ENCODE assay signal across 7 mouse cellular contexts in genomic region chr16:37916138-37916817, GRCm38 (mm10). TPM values are rescaled to one million over a fixed set of nuclear protein-coding genes. Genes with fewer than 3 reads are reported as not detected.
DNase-seq lines count a peak whose midpoint lies in the region; ATAC-seq lines count a peak whose summit lies in the region.

Gene Gpr156 (plus strand): TSS chr16:37916496.

- H3K4me1 ChIP-seq in hindbrain, embryonic 13.5 days (replicated peaks): peaks cover 18% of the 10 kb centered on the region
- peaks cover 20% of the 10 kb centered on the region for H3K4me1 ChIP-seq in limb, embryonic 10.5 days
- H3K4me1 ChIP-seq in midbrain, embryonic 10.5 days: peaks cover 19% of the 10 kb centered on the region
- no peaks in the 10 kb centered on the region for H3K4me1 ChIP-seq in stomach, embryonic 14.5 days (ENCODE audit: control insufficient read depth, insufficient read depth, low read length)

- H3K4me3 ChIP-seq in hindbrain, embryonic 13.5 days: peak within 1 kb of the TSS; percentile 57
- H3K4me3 ChIP-seq in limb, embryonic 10.5 days: peak within 1 kb of the TSS; percentile 61
- H3K4me3 ChIP-seq in midbrain, embryonic 10.5 days: peak within 1 kb of the TSS; percentile 60
- H3K4me3 ChIP-seq in stomach, embryonic 14.5 days (ENCODE audit: low read depth, low read length): peak within 1 kb of the TSS; percentile 54

- peak; percentile 70 for DNase-seq in adrenal gland, postnatal 10 days
- DNase-seq in cerebellum, adult 8-10 months: peak; percentile 20
- peak; percentile 49 for DNase-seq in forelimb bud, embryonic 11.5 days (ENCODE audit: low read depth, low spot score)
- peak; percentile 72 for DNase-seq in limb, embryonic 10.5 days (ENCODE audit: low spot score)
- peak; percentile 71 for DNase-seq in midbrain, embryonic 10.5 days (ENCODE audit: low spot score)

- no peaks in the 10 kb centered on the region for H3K36me3 ChIP-seq in hindbrain, embryonic 13.5 days
- H3K36me3 ChIP-seq in limb, embryonic 10.5 days: no peaks in the 10 kb centered on the region
- H3K36me3 ChIP-seq in midbrain, embryonic 10.5 days: no peaks in the 10 kb centered on the region
- H3K36me3 ChIP-seq in stomach, embryonic 14.5 days (ENCODE audit: control insufficient read depth, insufficient read depth, low read length): no peaks in the 10 kb centered on the region

- peak within 1 kb of the TSS; percentile 79 for H3K9ac ChIP-seq in hindbrain, embryonic 13.5 days
- peak within 1 kb of the TSS; percentile 38; the same call in 1 of the 2 replicates for H3K9ac ChIP-seq in stomach, embryonic 14.5 days (replicated peaks; ENCODE audit: low read depth, low read length)

- no peaks in the 10 kb centered on the region for H3K9me3 ChIP-seq in hindbrain, embryonic 13.5 days
- no peaks in the 10 kb centered on the region for H3K9me3 ChIP-seq in limb, embryonic 10.5 days (replicated peaks)
- H3K9me3 ChIP-seq in midbrain, embryonic 10.5 days (replicated peaks): no peaks in the 10 kb centered on the region
- no peaks in the 10 kb centered on the region for H3K9me3 ChIP-seq in stomach, embryonic 14.5 days (ENCODE audit: control insufficient read depth, low read depth, low read length)

- 0 out of 2 replicates have a peak within 1 kb of the TSS, but pooled peaks have one; percentile 35 for H3K27ac ChIP-seq in hindbrain, embryonic 13.5 days
- H3K27ac ChIP-seq in limb, embryonic 10.5 days: peak within 1 kb of the TSS; percentile 80
- peak within 1 kb of the TSS; percentile 79 for H3K27ac ChIP-seq in midbrain, embryonic 10.5 days (replicated peaks)
- H3K27ac ChIP-seq in stomach, embryonic 14.5 days (ENCODE audit: low read length): no peak within 1 kb of the TSS

- WGBS in hindbrain, embryonic 13.5 days: 2% methylated on average over 52 of the region's 53 CpGs
- WGBS in limb, embryonic 10.5 days: 3% methylated on average over 52 of the region's 53 CpGs
- WGBS in midbrain, embryonic 10.5 days: 2% methylated on average over 53 of the region's 53 CpGs
- WGBS in stomach, embryonic 14.5 days: 4% methylated on average over 53 of the region's 53 CpGs

- peak; percentile 84 for ATAC-seq in hindbrain, embryonic 13.5 days (ENCODE audit: low FRiP score)
- ATAC-seq in stomach, embryonic 14.5 days (ENCODE audit: insufficient number of reproducible peaks, insufficient read depth, low FRiP score, low read depth): peak; percentile 65; the same call in 1 of the 2 replicates

- H3K4me2 ChIP-seq in hindbrain, embryonic 13.5 days: peak within 1 kb of the TSS; percentile 80
- H3K4me2 ChIP-seq in stomach, embryonic 14.5 days (replicated peaks; ENCODE audit: low read depth, low read length): peak within 1 kb of the TSS; percentile 93

- peaks cover 10% of the 10 kb centered on the region; the same call in 1 of the 2 replicates for H3K27me3 ChIP-seq in hindbrain, embryonic 13.5 days
- peaks cover 43% of the 10 kb centered on the region for H3K27me3 ChIP-seq in limb, embryonic 10.5 days (ENCODE audit: low read depth, poor library complexity, severe bottlenecking)
- peaks cover 39% of the 10 kb centered on the region for H3K27me3 ChIP-seq in midbrain, embryonic 10.5 days (ENCODE audit: low read depth, poor library complexity, severe bottlenecking)
- 0 out of 2 replicates have a peak, but pooled peaks cover 4% of the 10 kb centered on the region for H3K27me3 ChIP-seq in stomach, embryonic 14.5 days (ENCODE audit: control insufficient read depth, insufficient read depth, low read length)

RNA-seq across cellular contexts. Expression of gene Gpr156, which starts in this region (rescaled TPM):
- under 1 TPM; 0.24 to 0.48 TPM for total RNA-seq in adrenal gland, postnatal 10 days (2021)
- 5.0 TPM in 2 replicates for polyA plus RNA-seq in hindbrain, embryonic 13.5 days (2015; fragmentation: Nextera tagmentation; extraction: Ambion mirVana)
- polyA plus RNA-seq in limb, embryonic 10.5 days (2016; fragmentation: Nextera tagmentation; extraction: Ambion mirVana): 0.55 and 0.86 TPM in 2 replicates
- polyA plus RNA-seq in midbrain, embryonic 10.5 days (2016; fragmentation: Nextera tagmentation; extraction: Ambion mirVana): 2.0 and 3.2 TPM in 2 replicates
- polyA plus RNA-seq in stomach, embryonic 14.5 days (2014; fragmentation: Nextera tagmentation; extraction: Ambion mirVana): 0.21 and 0.39 TPM in 2 replicates

Comparison
In these comparisons a context has a peak if more than half of its experiments do, and no peak if none do; other contexts are left out.
1. Peak in DNase-seq in adrenal gland, postnatal 10 days; RNA of the gene not detected or under 1 TPM.
2. Peak in DNase-seq, H3K4me3 ChIP-seq and H3K27ac ChIP-seq in limb, embryonic 10.5 days; RNA of the gene not detected or under 1 TPM.
3. Peak in ATAC-seq, H3K4me3 ChIP-seq, H3K9ac ChIP-seq and H3K4me2 ChIP-seq in stomach, embryonic 14.5 days; RNA of the gene not detected or under 1 TPM.
4. DNase-seq: peak in every context shown above with its lines; median percentile 72 in limb, embryonic 10.5 days; 71 in midbrain, embryonic 10.5 days; 70 in adrenal gland, postnatal 10 days; 49 in forelimb bud, embryonic 11.5 days; 20 in cerebellum, adult 8-10 months.